Mouse (Mus musculus): ENCODE measurements around the gene Sirpa. TPM values are rescaled to one million over a fixed set of nuclear protein-coding genes. Genes with fewer than 3 reads are reported as not detected.

Sirpa gene
- polyA plus RNA-seq, 1 experiment from 2014 or later, result 39.8 TPM

- Histone ChIP-seq H3K27ac (ENCODE audit: low read depth, low read length) (no peak overlapping the region), H3K9me3 (ENCODE audit: control insufficient read depth, low read length) (no peaks in the 10 kb centered on the region), H3K4me2 (ENCODE audit: low read depth, low read length) (no peak overlapping the region), H3K9ac (replicated peaks; ENCODE audit: low read depth, low read length) (no peak overlapping the region), H3K4me1 (ENCODE audit: control insufficient read depth, insufficient read depth, low read length) (peaks cover 14% of the 10 kb centered on the region; the same call in 1 of the 2 replicates), H3K36me3 (ENCODE audit: control insufficient read depth, insufficient read depth, low read length) (no peaks in the 10 kb centered on the region), H3K4me3 (ENCODE audit: low read depth, low read length) (no peak overlapping the region), H3K27me3 (ENCODE audit: control insufficient read depth, insufficient read depth, low read length) (no peaks in the 10 kb centered on the region)
- 69% methylated on average over 8 of the region's 8 CpGs for WGBS
- no peak for ATAC-seq (ENCODE audit: low read depth)
Observed at GRCm38 (mm10) chr2:129599231-129600084, 6.8 kb downstream of the Sirpa start.

DNA sequence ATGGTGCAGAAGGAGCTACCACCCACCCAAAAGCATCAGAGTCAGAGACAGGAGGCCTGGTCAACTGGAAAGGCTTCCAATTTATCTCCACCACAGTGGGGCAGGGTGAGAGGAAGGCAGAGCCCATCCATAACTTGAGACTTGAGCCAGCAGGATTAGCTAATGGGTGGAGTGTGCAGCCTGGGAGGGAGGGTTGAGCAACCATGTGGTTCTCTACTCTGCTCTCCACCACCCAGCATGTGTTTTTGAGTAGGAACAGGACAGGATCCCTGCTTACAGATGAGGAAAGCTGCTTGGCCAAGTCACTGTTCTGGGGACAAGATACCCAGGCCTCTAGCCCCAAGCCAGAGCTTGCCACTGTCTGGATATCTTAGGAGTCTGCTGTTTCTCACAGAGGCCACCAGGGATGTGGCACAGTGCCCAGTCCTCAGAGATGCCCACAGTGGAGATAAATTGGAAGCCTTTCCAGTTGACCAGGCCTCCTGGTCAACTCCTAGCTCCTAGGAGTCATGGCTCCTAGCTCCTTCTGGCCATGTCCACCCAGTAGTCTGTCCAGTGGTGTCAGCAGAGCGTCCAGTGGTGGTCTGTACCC lies 8.5 kb downstream of the Sirpa start:
- Histone ChIP-seq H3K4me3 (ENCODE audit: low read depth, low read length) (no peak overlapping the region), H3K4me1 (ENCODE audit: control insufficient read depth, insufficient read depth, low read length) (peaks cover 8% of the 10 kb centered on the region; the same call in 1 of the 2 replicates), H3K27me3 (ENCODE audit: control insufficient read depth, insufficient read depth, low read length) (no peaks in the 10 kb centered on the region), H3K36me3 (ENCODE audit: control insufficient read depth, insufficient read depth, low read length) (no peaks in the 10 kb centered on the region), H3K9ac (replicated peaks; ENCODE audit: low read depth, low read length) (no peak overlapping the region), H3K9me3 (ENCODE audit: control insufficient read depth, low read length) (no peaks in the 10 kb centered on the region), H3K27ac (ENCODE audit: low read depth, low read length) (no peak overlapping the region), H3K4me2 (ENCODE audit: low read depth, low read length) (no peak overlapping the region)
- no peak for ATAC-seq (ENCODE audit: low read depth)
- 82% methylated on average over 1 of the region's 1 CpGs for WGBS

DNA sequence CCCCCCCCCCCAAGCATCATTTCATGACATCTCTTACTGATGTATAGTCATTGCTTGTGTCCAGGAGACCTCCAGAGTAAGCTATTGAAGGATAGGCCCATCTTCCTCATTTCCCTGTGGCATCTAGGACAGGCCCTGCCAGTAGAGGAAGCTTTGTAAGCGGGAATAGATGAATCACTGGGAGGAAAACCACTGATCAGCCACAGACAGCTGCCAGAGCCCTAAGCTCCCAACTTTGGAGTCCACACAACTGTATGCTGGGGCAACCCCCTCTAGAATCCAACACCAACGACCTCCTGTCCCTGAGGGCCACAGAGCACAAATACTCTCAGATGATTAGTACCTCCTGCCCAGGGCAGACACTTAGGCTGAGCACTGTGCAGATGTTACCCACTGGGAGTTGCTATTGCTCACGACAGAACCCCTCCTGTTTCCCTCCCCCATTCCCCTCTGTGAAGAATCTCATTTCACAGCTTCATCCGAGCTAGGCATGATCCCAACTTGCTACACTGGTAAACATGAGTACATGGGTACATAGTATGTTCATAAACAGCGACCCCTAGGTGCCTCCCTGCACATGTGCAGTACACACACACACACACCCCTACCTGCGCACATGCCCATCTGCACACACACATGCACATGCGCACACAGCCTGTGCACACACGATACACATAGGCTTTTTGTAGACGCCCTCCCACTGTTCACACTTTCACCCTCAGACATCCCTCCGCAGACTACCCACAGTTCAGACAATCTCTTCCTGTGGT lies 9.4 kb downstream of the Sirpa start:
- no peak overlapping the region for H3K4me3 ChIP-seq (ENCODE audit: low read depth, low read length)

DNA sequence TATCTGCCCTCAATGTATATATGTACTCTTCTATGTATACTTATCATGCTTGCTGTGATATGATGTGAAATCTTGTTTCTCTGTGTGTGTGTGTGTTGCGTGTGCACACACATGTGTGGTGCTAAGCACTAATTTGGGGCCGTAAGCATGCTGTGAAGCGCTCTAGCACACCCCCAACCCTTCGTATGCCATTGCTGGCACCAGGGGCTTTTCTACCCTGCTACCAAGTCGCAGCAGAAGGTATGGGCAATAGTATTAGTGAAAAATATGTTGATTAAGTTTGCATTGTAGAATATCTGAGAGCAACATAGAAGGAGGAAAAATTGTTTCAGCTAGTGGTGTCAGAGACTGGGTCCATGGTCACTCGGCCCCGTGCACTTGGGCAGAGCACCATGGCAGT lies 10.2 kb downstream of the Sirpa start:
- H3K9ac ChIP-seq (replicated peaks; ENCODE audit: low read depth, low read length), result no peak overlapping the region
- H3K27ac ChIP-seq (ENCODE audit: low read depth, low read length), result no peak overlapping the region
- no peak for ATAC-seq (ENCODE audit: low read depth)
- no peaks in the 10 kb centered on the region for H3K9me3 ChIP-seq (ENCODE audit: control insufficient read depth, low read length)
- 94% methylated on average over 7 of the region's 7 CpGs for WGBS
- no peaks in the 10 kb centered on the region for H3K36me3 ChIP-seq (ENCODE audit: control insufficient read depth, insufficient read depth, low read length)
- H3K4me1 ChIP-seq (ENCODE audit: control insufficient read depth, insufficient read depth, low read length), result peaks cover 10% of the 10 kb centered on the region
- H3K4me2 ChIP-seq (ENCODE audit: low read depth, low read length), result no peak overlapping the region
- no peaks in the 10 kb centered on the region for H3K27me3 ChIP-seq (ENCODE audit: control insufficient read depth, insufficient read depth, low read length)
- H3K4me3 ChIP-seq (ENCODE audit: low read depth, low read length), result no peak overlapping the region

More for the DNA sequence above, 9.4 kb downstream of the Sirpa start:
- no peaks in the 10 kb centered on the region for H3K36me3 ChIP-seq (ENCODE audit: control insufficient read depth, insufficient read depth, low read length)
- H3K4me2 ChIP-seq (ENCODE audit: low read depth, low read length), result no peak overlapping the region
- ATAC-seq (ENCODE audit: low read depth), result no peak
- H3K9ac ChIP-seq (replicated peaks; ENCODE audit: low read depth, low read length), result no peak overlapping the region
- no peaks in the 10 kb centered on the region for H3K27me3 ChIP-seq (ENCODE audit: control insufficient read depth, insufficient read depth, low read length)
- WGBS, result 85% methylated on average over 10 of the region's 10 CpGs
- H3K4me1 ChIP-seq (ENCODE audit: control insufficient read depth, insufficient read depth, low read length), result peaks cover 10% of the 10 kb centered on the region
- no peak overlapping the region for H3K27ac ChIP-seq (ENCODE audit: low read depth, low read length)
- no peaks in the 10 kb centered on the region for H3K9me3 ChIP-seq (ENCODE audit: control insufficient read depth, low read length)

- ATAC-seq (ENCODE audit: low read depth), result peak; percentile 85; the same call in 1 of the 2 replicates
- 0 out of 2 replicates have a peak overlapping the region, but pooled peaks have one; percentile 21 for H3K9ac ChIP-seq (replicated peaks; ENCODE audit: low read depth, low read length)
- no peaks in the 10 kb centered on the region for H3K9me3 ChIP-seq (ENCODE audit: control insufficient read depth, low read length)
- no peak overlapping the region for H3K27ac ChIP-seq (ENCODE audit: low read depth, low read length)
- WGBS, result 94% methylated on average over 1 of the region's 1 CpGs
- H3K4me1 ChIP-seq (ENCODE audit: control insufficient read depth, insufficient read depth, low read length), result peaks cover 10% of the 10 kb centered on the region
- H3K4me3 ChIP-seq (ENCODE audit: low read depth, low read length), result no peak overlapping the region
- H3K27me3 ChIP-seq (ENCODE audit: control insufficient read depth, insufficient read depth, low read length), result no peaks in the 10 kb centered on the region
- no peak overlapping the region for H3K4me2 ChIP-seq (ENCODE audit: low read depth, low read length)
- no peaks in the 10 kb centered on the region for H3K36me3 ChIP-seq (ENCODE audit: control insufficient read depth, insufficient read depth, low read length)
Observed at GRCm38 (mm10) chr2:129603536-129603935, 10.9 kb downstream of the Sirpa start.

GRCm38 (mm10) chr2:129604032-129604431 lies 11.4 kb downstream of the Sirpa start:
- Histone ChIP-seq H3K27me3 (ENCODE audit: control insufficient read depth, insufficient read depth, low read length) (no peaks in the 10 kb centered on the region), H3K9me3 (ENCODE audit: control insufficient read depth, low read length) (no peaks in the 10 kb centered on the region), H3K36me3 (ENCODE audit: control insufficient read depth, insufficient read depth, low read length) (no peaks in the 10 kb centered on the region), H3K4me1 (ENCODE audit: control insufficient read depth, insufficient read depth, low read length) (peaks cover 10% of the 10 kb centered on the region), H3K9ac (replicated peaks; ENCODE audit: low read depth, low read length) (no peak overlapping the region), H3K4me2 (ENCODE audit: low read depth, low read length) (no peak overlapping the region), H3K27ac (ENCODE audit: low read depth, low read length) (no peak overlapping the region), H3K4me3 (ENCODE audit: low read depth, low read length) (no peak overlapping the region)
- 20% methylated on average over 6 of the region's 6 CpGs for WGBS
- no peak for ATAC-seq (ENCODE audit: low read depth)

DNA sequence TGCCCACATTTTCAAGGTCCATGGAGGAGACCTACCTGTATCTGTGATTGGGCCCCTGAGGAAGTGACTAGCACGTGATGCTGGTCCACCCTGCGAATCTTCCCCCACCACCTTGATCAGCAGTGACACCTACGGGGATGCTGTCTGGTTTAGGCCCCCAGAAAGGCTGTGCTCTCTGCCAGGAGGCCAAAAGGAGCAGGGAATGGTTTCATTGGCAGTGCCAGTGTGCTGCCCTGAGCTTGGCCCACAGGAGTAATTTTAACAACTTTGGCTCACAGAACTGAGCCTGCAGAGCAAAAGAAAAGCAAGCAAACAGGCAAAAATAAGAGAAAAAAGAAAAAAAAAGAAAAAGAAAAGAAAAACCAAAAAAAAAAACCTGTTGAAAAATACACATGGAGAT lies 13.2 kb downstream of the Sirpa start:
- no peaks in the 10 kb centered on the region for H3K9me3 ChIP-seq (ENCODE audit: control insufficient read depth, low read length)
- peaks cover 10% of the 10 kb centered on the region for H3K4me1 ChIP-seq (ENCODE audit: control insufficient read depth, insufficient read depth, low read length)
- no peak overlapping the region for H3K4me2 ChIP-seq (ENCODE audit: low read depth, low read length)
- no peaks in the 10 kb centered on the region for H3K36me3 ChIP-seq (ENCODE audit: control insufficient read depth, insufficient read depth, low read length)
- H3K9ac ChIP-seq (replicated peaks; ENCODE audit: low read depth, low read length), result no peak overlapping the region
- WGBS, result 62% methylated on average over 3 of the region's 3 CpGs
- H3K4me3 ChIP-seq (ENCODE audit: low read depth, low read length), result no peak overlapping the region
- ATAC-seq (ENCODE audit: low read depth), result no peak
- no peak overlapping the region for H3K27ac ChIP-seq (ENCODE audit: low read depth, low read length)
- H3K27me3 ChIP-seq (ENCODE audit: control insufficient read depth, insufficient read depth, low read length), result no peaks in the 10 kb centered on the region

GRCm38 (mm10) chr2:129606269-129606668 lies 13.6 kb downstream of the Sirpa start:
- no peak for ATAC-seq (ENCODE audit: low read depth)
- 25% methylated on average over 8 of the region's 8 CpGs for WGBS

More at GRCm38 (mm10) chr2:129606269-129606668, 13.6 kb downstream of the Sirpa start:
- Histone ChIP-seq H3K9me3 (ENCODE audit: control insufficient read depth, low read length) (no peaks in the 10 kb centered on the region), H3K9ac (replicated peaks; ENCODE audit: low read depth, low read length) (no peak overlapping the region), H3K27ac (ENCODE audit: low read depth, low read length) (no peak overlapping the region), H3K4me3 (ENCODE audit: low read depth, low read length) (no peak overlapping the region), H3K27me3 (ENCODE audit: control insufficient read depth, insufficient read depth, low read length) (no peaks in the 10 kb centered on the region), H3K36me3 (ENCODE audit: control insufficient read depth, insufficient read depth, low read length) (no peaks in the 10 kb centered on the region), H3K4me1 (ENCODE audit: control insufficient read depth, insufficient read depth, low read length) (peaks cover 10% of the 10 kb centered on the region), H3K4me2 (ENCODE audit: low read depth, low read length) (no peak overlapping the region)

All from neural tube, embryonic 14.5 days (tissue).